Mouse (Mus musculus) ovary, adult 18-20 months (tissue): Measurements from ENCODE around the gene Dnajb8.

Source experiments
- DNase-seq: peaks from one replicate; pipeline ENCODE4 v3.0.0; 2022; ENCODE audit warnings: low spot score, mixed read lengths

Dnajb8 gene

GRCm38 (mm10) chr6:88199001-88199717 lies 22.9 kb upstream of the Dnajb8 start:
- DNase-seq: no peak

GRCm38 (mm10) chr6:88199718-88200692 lies 22.1 kb upstream of the Dnajb8 start:
- DNase-seq: no peak

GRCm38 (mm10) chr6:88200693-88201609 lies 21.1 kb upstream of the Dnajb8 start:
- no peak for DNase-seq

- no peak for DNase-seq
These were observed 20.0 kb upstream of the Dnajb8 start for GRCm38 (mm10) chr6:88201926-88202700.

- DNase-seq: no peak
These were observed 19.0 kb upstream of the Dnajb8 start for GRCm38 (mm10) chr6:88202921-88203690.

GRCm38 (mm10) chr6:88203791-88204405 lies 18.2 kb upstream of the Dnajb8 start:
- no peak for DNase-seq

GRCm38 (mm10) chr6:88204531-88205385 lies 17.3 kb upstream of the Dnajb8 start:
- DNase-seq: no peak

GRCm38 (mm10) chr6:88205386-88205700 lies 16.7 kb upstream of the Dnajb8 start:
- no peak for DNase-seq

GRCm38 (mm10) chr6:88205937-88206336 lies 16.1 kb upstream of the Dnajb8 start:
- DNase-seq: no peak

GRCm38 (mm10) chr6:88206566-88206965 lies 15.5 kb upstream of the Dnajb8 start:
- DNase-seq: no peak

- no peak for DNase-seq
These were observed 14.6 kb upstream of the Dnajb8 start for GRCm38 (mm10) chr6:88207403-88208033.

GRCm38 (mm10) chr6:88208321-88208720 lies 13.7 kb upstream of the Dnajb8 start:
- no peak for DNase-seq

- DNase-seq: no peak
These were observed 12.6 kb upstream of the Dnajb8 start for GRCm38 (mm10) chr6:88209453-88209852.

GRCm38 (mm10) chr6:88210182-88210581 lies 11.9 kb upstream of the Dnajb8 start:
- DNase-seq: no peak

GRCm38 (mm10) chr6:88215797-88216196 lies 6.3 kb upstream of the Dnajb8 start:
- no peak for DNase-seq

GRCm38 (mm10) chr6:88216199-88216598 lies 5.9 kb upstream of the Dnajb8 start:
- no peak for DNase-seq

- DNase-seq: no peak
These were observed 3.0 kb upstream of the Dnajb8 start for GRCm38 (mm10) chr6:88219094-88219493.

- no peak for DNase-seq
These were observed 4.5 kb downstream of the Dnajb8 start for GRCm38 (mm10) chr6:88226570-88226994.

- no peak for DNase-seq
These were observed 5.5 kb downstream of the Dnajb8 start for GRCm38 (mm10) chr6:88227537-88227936.
